Mouse (Mus musculus) monocyte, adult 5-6 weeks (primary cell): Measurements from ENCODE around the gene Manea. TPM values are rescaled to one million over a fixed set of nuclear protein-coding genes. Genes with fewer than 3 reads are reported as not detected.
"Not testable (repeated sequence)": the region's sequence is repeated elsewhere in the genome, so short reads cannot be mapped to it uniquely, and the experiment has no call there.

ENCODE experiments used
- ATAC-seq: fragments of 153-309, 156-312 bp; replicated peaks from 2 replicates; pipeline ENCODE4 v1.8.0; 2017; ENCODE audit warnings: mild to moderate bottlenecking; ENCODE audit not compliant: low TSS enrichment, insufficient number of reproducible peaks, severe bottlenecking, poor library complexity, low FRiP score
- total RNA-seq: library from RNA; stranded (forward); fragments of 200-1000, 200-491, 200-594 nt; gene quantifications from 3 replicates; pipeline ENCODE4 v1.2.3, GENCODE M21; 2017

The Manea gene
- total RNA-seq, result 9.2 to 15.2 TPM (median 11.0 TPM) in 3 replicates

- peak; percentile 97 for ATAC-seq
These were observed at the start of gene Manea for GRCm38 (mm10) chr4:26346443-26347106. Manea (minus strand) TSS chr4:26346891.

DNA sequence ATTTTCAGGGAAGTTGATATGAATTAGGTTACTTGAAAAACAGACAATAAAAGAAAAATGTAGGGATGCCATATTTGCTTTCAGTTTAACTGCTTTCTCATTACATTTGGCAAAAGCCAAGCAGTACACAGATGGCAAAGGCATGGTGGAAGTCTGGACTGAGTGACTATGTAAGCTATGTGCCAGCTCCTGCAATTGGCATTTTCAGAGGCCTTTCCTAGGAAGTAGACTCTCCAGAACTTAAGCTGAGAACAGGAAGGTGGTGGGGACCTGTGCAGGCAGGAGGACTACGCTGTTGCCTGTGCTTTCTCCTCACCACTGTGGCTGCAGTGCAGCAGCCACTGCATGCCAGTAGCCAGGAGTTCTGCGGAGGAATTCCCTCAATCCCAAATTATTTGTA lies 7.9 kb upstream of the Manea start:
- ATAC-seq, result no peak

- ATAC-seq, result no peak
These were observed 7.0 kb upstream of the Manea start for GRCm38 (mm10) chr4:26353643-26354231.

- no peak for ATAC-seq
These were observed 548 bp upstream of the Manea start for GRCm38 (mm10) chr4:26347239-26347638.

- ATAC-seq, result no peak
These were observed 799 bp downstream of the Manea start for GRCm38 (mm10) chr4:26345741-26346442.

DNA sequence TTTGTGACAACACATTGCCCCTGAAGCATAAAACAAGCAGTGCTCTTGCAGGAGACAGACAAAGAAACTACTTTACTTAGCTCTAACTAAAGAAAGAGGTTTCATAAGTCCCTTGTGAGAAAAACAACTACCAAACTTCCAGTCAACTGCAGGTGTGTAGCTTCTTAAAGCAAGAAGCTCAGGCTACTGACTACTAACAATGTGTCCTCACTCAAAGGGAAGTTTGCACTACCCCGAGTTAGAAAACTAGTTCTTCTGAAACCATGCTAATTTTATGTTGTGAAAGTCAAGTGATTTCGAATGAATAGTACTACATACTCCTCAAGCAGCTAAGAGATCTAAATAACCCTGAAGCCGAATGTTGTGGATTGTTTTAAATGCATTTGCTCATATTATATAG lies 1.6 kb downstream of the Manea start:
- ATAC-seq, result no peak

DNA sequence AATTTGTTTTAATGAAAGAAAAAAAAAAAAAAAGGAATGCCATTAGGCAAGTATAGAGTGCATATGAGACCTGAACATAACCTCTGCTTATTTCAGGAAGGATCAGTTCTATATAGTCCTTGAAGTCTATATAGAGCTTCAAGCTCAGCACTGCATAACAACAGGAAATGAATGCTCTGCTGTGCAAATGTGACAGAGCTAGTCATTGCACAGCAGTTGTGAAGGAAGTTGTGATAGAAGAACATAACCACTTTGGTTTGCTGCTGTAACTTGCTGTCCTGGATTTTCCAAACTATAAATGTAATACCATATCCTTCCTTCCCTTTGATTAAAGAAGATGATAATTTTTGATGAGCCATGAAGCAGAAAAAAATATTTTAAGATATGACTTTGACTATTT lies 4.3 kb downstream of the Manea start:
- ATAC-seq, result no peak

GRCm38 (mm10) chr4:26338604-26339003 lies 8.1 kb downstream of the Manea start:
- no peak; the same call in 1 of the 2 replicates for ATAC-seq

GRCm38 (mm10) chr4:26336563-26336962 lies 10.1 kb downstream of the Manea start:
- no peak for ATAC-seq

DNA sequence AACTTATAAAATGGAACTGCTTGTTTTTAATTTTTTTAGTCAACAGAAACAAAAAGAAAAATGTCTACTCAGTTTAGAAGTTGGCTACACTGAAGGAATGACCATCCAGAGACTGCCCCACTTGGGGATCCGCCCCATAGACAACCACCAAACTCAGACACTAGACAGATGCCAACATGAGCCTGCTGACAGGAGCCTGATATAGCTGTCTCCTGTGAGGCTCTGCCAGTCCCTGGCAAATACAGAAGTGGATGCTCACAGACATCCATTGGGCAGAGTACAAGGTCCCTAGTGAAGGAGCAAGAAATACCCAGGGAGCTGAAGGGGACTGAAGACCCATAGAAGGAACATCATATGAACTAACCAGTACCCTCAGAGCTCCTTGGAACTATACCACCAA lies 42.0 kb downstream of the Manea start:
- not testable (repeated sequence) for ATAC-seq

- ATAC-seq, result no peak
These were observed 69.5 kb downstream of the Manea start for GRCm38 (mm10) chr4:26277112-26277716.

DNA sequence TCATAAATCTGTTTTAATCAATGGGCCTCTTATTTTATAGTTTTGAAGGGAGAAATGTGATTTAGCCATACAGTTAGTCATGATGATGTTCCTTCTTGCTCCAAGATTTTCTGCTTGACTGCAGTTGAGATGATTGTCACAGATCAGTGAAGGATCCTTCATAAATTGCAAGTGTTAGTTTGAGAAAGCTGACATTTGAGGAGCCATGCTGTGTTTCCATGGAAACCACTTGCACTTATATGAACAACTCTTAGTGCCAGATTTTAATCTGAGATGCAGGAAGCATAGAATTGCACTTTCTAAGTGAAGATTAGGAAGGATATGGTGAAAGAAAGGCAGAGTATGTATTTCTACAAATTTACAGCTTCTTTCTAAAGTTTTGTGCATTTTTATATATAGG lies 70.4 kb downstream of the Manea start:
- no peak for ATAC-seq

DNA sequence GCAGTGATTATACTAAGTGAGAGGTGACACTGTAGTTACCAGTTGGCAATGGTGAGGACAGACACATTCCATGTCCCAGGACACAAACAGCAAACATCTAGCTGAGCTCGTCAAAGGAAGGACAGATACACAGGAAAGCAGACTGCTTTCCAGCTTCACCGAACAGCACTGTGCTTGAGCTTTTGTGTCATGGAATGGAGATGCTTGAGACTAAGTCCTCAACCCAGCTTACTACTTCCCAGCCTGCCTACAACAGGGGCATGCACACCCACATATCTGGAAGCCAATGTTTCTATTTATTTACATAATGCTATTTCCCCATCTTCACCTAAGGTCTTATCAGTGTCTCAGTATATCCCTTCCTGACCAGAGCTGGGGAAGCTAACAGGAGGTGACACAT lies 70.9 kb downstream of the Manea start:
- no peak for ATAC-seq
